Mouse (Mus musculus): ENCODE measurements around the gene Kctd20. TPM values are rescaled to one million over a fixed set of nuclear protein-coding genes. Genes with fewer than 3 reads are reported as not detected.

Gene Kctd20
- polyA plus RNA-seq, 1 experiment, result 54.0 TPM

GRCm38 (mm10) chr17:29009181-29009580 is 57.4 kb downstream of the Kctd20 start:
- Histone ChIP-seq H3K4me1 (ENCODE audit: control insufficient read depth, insufficient read depth, low read length) (peaks cover 30% of the 10 kb centered on the region), H3K4me3 (ENCODE audit: insufficient read depth, low read length) (no peak overlapping the region), H3K27ac (ENCODE audit: insufficient read depth, low read depth, low read length) (peak overlapping the region; percentile 66)
- TF ChIP-seq CTCF (IDR thresholded peaks at IDR 0.05; ENCODE audit: low read depth, low read length) (no peak), POLR2A (IDR thresholded peaks at IDR 0.05; ENCODE audit: borderline replicate concordance, low read depth, low read length) (no peak)

- Histone ChIP-seq H3K4me3 (ENCODE audit: insufficient read depth, low read length) (no peak overlapping the region), H3K27ac (ENCODE audit: insufficient read depth, low read depth, low read length) (no peak overlapping the region), H3K4me1 (ENCODE audit: control insufficient read depth, insufficient read depth, low read length) (peaks cover 15% of the 10 kb centered on the region)
- TF ChIP-seq CTCF (IDR thresholded peaks at IDR 0.05; ENCODE audit: low read depth, low read length) (no peak), POLR2A (IDR thresholded peaks at IDR 0.05; ENCODE audit: borderline replicate concordance, low read depth, low read length) (no peak)
Observed at GRCm38 (mm10) chr17:29014235-29014634, 62.5 kb downstream of the Kctd20 start.

GRCm38 (mm10) chr17:29015638-29016037 is 63.9 kb downstream of the Kctd20 start:
- TF ChIP-seq CTCF (IDR thresholded peaks at IDR 0.05; ENCODE audit: low read depth, low read length) (peak; percentile 38; the same call in 1 of the 2 replicates), POLR2A (IDR thresholded peaks at IDR 0.05; ENCODE audit: borderline replicate concordance, low read depth, low read length) (no peak)
- H3K4me1 ChIP-seq (ENCODE audit: control insufficient read depth, insufficient read depth, low read length), result peaks cover 7% of the 10 kb centered on the region
- H3K4me3 ChIP-seq (ENCODE audit: insufficient read depth, low read length), result no peak overlapping the region
- no peak overlapping the region for H3K27ac ChIP-seq (ENCODE audit: insufficient read depth, low read depth, low read length)

- TF ChIP-seq CTCF (IDR thresholded peaks at IDR 0.05; ENCODE audit: low read depth, low read length), result no peak
- no peak for TF ChIP-seq POLR2A (IDR thresholded peaks at IDR 0.05; ENCODE audit: borderline replicate concordance, low read depth, low read length)
- H3K27ac ChIP-seq (ENCODE audit: insufficient read depth, low read depth, low read length), result no peak overlapping the region
- no peak overlapping the region for H3K4me3 ChIP-seq (ENCODE audit: insufficient read depth, low read length)
- H3K4me1 ChIP-seq (ENCODE audit: control insufficient read depth, insufficient read depth, low read length), result peaks cover 7% of the 10 kb centered on the region
Observed at GRCm38 (mm10) chr17:29016705-29017104, 65.0 kb downstream of the Kctd20 start.

GRCm38 (mm10) chr17:29018292-29018984 is 66.7 kb downstream of the Kctd20 start:
- TF ChIP-seq CTCF (IDR thresholded peaks at IDR 0.05; ENCODE audit: low read depth, low read length) (no peak), POLR2A (IDR thresholded peaks at IDR 0.05; ENCODE audit: borderline replicate concordance, low read depth, low read length) (no peak)
- H3K27ac ChIP-seq (ENCODE audit: insufficient read depth, low read depth, low read length), result no peak overlapping the region

More at GRCm38 (mm10) chr17:29018292-29018984, 66.7 kb downstream of the Kctd20 start:
- Histone ChIP-seq H3K4me3 (ENCODE audit: insufficient read depth, low read length) (no peak overlapping the region), H3K4me1 (ENCODE audit: control insufficient read depth, insufficient read depth, low read length) (peaks cover 7% of the 10 kb centered on the region)

Other genes with a start within 250 kb of the Kctd20 start
- gene AC170998.1, start 225.9 kb upstream of the Kctd20 start, polyA plus RNA-seq (2012; ENCODE audit: insufficient read depth, insufficient read length, missing spikeins), result 4.0 and 11.4 TPM in 2 replicates
- 0.27 TPM in 1 of 2 replicates, not detected in the other for gene Mapk13, start 182.7 kb upstream of the Kctd20 start, polyA plus RNA-seq (2012; ENCODE audit: insufficient read depth, insufficient read length, missing spikeins)
- 29.1 and 34.3 TPM in 2 replicates for gene Brpf3, start 150.9 kb upstream of the Kctd20 start, polyA plus RNA-seq (2012; ENCODE audit: insufficient read depth, insufficient read length, missing spikeins)
- gene Pnpla1, start 93.5 kb upstream of the Kctd20 start, polyA plus RNA-seq (2012; ENCODE audit: insufficient read depth, insufficient read length, missing spikeins), result 0.44 and 0.83 TPM in 2 replicates
- 0.20 TPM in 1 of 2 replicates, not detected in the other for gene 4930539E08Rik, start 36.6 kb upstream of the Kctd20 start, polyA plus RNA-seq (2012; ENCODE audit: insufficient read depth, insufficient read length, missing spikeins)
- not detected in 2 replicates for gene Pxt1, start 8.1 kb upstream of the Kctd20 start, polyA plus RNA-seq (2012; ENCODE audit: insufficient read depth, insufficient read length, missing spikeins)
- 180 and 183 TPM in 2 replicates for gene Stk38, start 56.0 kb downstream of the Kctd20 start, polyA plus RNA-seq (2012; ENCODE audit: insufficient read depth, insufficient read length, missing spikeins)
- gene Srsf3, start 80.7 kb downstream of the Kctd20 start, polyA plus RNA-seq (2012; ENCODE audit: insufficient read depth, insufficient read length, missing spikeins), result 151 and 170 TPM in 2 replicates
- gene Cdkn1a, start 139.0 kb downstream of the Kctd20 start, polyA plus RNA-seq (2012; ENCODE audit: insufficient read depth, insufficient read length, missing spikeins), result 189 and 197 TPM in 2 replicates
- gene Rab44, start 162.2 kb downstream of the Kctd20 start, polyA plus RNA-seq (2012; ENCODE audit: insufficient read depth, insufficient read length, missing spikeins), result 1.3 and 1.5 TPM in 2 replicates

All from bone marrow macrophage, adult 2 months (primary cell).